Mouse (Mus musculus): ENCODE measurements around the gene Usp12. TPM values are rescaled to one million over a fixed set of nuclear protein-coding genes. Genes with fewer than 3 reads are reported as not detected.

Gene Usp12
- polyA plus RNA-seq, 1 experiment = 30.3 TPM

DNA sequence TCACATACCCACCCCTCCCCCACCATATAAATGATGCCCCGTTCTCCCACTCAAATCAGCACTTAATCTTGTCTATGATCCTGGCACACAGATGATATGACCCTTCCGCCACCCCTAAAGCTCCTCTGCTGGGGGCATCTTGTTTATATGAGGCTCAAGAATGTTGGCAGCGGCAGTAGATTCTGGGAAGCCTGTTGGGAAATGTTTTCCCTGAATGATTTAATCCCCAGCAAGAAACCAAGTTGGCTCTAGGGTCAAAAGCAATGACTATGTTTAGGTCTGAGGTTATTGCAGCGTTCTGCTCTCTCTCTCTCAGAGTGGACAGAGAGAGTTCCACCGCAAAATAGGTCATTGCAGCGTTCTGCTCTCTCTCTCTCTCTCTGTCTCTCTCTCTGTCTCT is 89.4 kb downstream of the Usp12 start:
- TF ChIP-seq CTCF (IDR thresholded peaks at IDR 0.05; ENCODE audit: borderline replicate concordance, insufficient read depth, low read length) = no peak
- no peak for TF ChIP-seq POLR2A (IDR thresholded peaks at IDR 0.05; ENCODE audit: low read depth, low read length)
- H3K4me3 ChIP-seq (ENCODE audit: insufficient read depth, low read length) = no peak overlapping the region
- no peak overlapping the region for H3K27ac ChIP-seq (ENCODE audit: insufficient read depth, low read length)
- no peaks in the 10 kb centered on the region for H3K4me1 ChIP-seq (ENCODE audit: control insufficient read depth, insufficient read depth, low read length)

DNA sequence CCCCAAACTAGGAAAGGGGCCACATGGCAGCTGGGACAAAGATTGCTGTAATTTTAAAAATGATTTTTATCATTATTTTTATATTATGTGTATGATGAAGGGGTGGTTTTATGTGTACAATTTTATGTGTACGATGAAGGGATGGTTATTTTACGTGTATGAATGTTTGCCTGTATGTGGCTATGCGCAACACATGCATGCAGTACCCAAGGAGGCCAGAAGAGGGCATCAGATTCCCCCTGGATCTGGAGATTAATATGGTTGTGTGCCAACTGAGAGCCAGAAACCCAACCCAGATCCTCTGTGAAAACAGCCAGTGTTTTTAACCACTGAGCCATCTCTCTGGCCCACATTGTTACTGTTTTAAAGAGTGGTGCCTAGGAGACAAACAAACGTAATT is 90.6 kb downstream of the Usp12 start:
- no peak overlapping the region for H3K27ac ChIP-seq (ENCODE audit: insufficient read depth, low read length)
- H3K4me3 ChIP-seq (ENCODE audit: insufficient read depth, low read length) = no peak overlapping the region
- no peaks in the 10 kb centered on the region for H3K4me1 ChIP-seq (ENCODE audit: control insufficient read depth, insufficient read depth, low read length)
- TF ChIP-seq CTCF (IDR thresholded peaks at IDR 0.05; ENCODE audit: borderline replicate concordance, insufficient read depth, low read length) (no peak), POLR2A (IDR thresholded peaks at IDR 0.05; ENCODE audit: low read depth, low read length) (no peak)

DNA sequence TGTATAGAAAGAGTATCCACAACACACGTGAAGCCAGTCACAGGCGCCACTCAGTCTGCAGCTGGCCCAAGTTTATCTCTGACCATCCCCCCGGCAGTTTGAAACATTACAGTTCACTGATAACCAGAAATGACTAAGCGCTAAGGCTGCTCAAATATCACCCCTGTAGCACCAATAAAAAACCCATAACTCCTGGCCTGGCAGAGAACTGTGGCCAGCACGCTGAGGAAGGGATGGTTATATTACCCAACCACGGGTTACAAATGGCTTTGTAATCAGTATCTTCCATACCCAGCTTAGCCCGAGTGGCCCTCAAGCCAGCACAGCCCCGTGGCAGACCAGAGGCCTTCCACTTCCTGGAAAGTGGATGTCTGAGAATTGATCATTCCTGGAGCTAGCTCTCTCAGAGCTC is 91.1 kb downstream of the Usp12 start:
- no peak overlapping the region for H3K27ac ChIP-seq (ENCODE audit: insufficient read depth, low read length)
- TF ChIP-seq CTCF (IDR thresholded peaks at IDR 0.05; ENCODE audit: borderline replicate concordance, insufficient read depth, low read length) (no peak), POLR2A (IDR thresholded peaks at IDR 0.05; ENCODE audit: low read depth, low read length) (no peak)

DNA sequence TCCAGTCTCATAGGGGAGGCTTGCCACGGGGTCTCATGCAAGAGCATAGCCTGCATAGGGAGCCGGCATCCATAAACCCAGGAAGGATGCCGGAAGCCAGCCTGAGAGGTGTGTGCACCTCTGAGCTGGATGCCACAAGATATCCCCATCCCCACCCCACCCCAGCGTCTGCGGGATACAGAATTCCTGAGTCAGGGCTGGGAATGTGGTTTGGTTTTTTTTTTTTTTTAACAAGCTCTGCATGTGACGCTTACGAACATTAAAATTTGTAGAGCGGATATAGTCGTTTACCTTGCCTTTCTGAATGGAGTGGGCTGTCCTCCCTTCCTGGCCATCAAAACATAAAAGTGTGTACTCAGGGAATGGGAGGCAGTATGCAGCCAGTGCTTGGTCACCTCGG is 94.7 kb downstream of the Usp12 start:
- Histone ChIP-seq H3K27ac (ENCODE audit: insufficient read depth, low read length) (no peak overlapping the region), H3K4me3 (ENCODE audit: insufficient read depth, low read length) (no peak overlapping the region)
- TF ChIP-seq POLR2A (IDR thresholded peaks at IDR 0.05; ENCODE audit: low read depth, low read length) (no peak), CTCF (IDR thresholded peaks at IDR 0.05; ENCODE audit: borderline replicate concordance, insufficient read depth, low read length) (no peak)

More for the DNA sequence above, 91.1 kb downstream of the Usp12 start:
- no peak overlapping the region for H3K4me3 ChIP-seq (ENCODE audit: insufficient read depth, low read length)
- no peaks in the 10 kb centered on the region for H3K4me1 ChIP-seq (ENCODE audit: control insufficient read depth, insufficient read depth, low read length)

DNA sequence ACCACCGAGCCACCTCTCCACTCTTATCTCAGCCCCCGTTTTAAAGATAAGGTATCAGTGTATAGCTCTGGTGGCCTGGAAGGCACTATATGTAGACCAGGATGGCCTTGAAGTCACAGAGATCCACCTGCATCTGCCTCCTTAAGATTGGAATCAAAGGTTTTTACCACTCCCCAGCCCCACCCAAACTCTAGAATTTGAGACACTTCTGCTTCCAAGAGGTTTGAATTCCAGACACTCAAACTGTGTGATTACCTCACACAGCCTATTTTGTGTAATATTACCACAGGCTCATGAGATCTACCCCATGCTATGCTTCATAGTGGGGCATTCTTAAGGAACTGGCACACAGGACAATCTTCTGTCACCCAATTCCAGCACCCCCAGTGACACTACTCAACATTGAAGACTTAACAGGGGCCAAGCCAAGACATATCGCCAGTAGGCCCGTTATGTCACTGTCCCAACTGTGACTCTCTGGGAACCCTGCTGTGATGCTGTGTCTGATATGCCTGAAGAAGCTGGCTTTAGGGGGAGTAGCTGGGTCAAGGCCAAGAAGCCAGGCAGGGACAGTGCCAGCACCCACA is 95.3 kb downstream of the Usp12 start:
- Histone ChIP-seq H3K4me3 (ENCODE audit: insufficient read depth, low read length) (no peak overlapping the region), H3K27ac (ENCODE audit: insufficient read depth, low read length) (no peak overlapping the region), H3K4me1 (ENCODE audit: control insufficient read depth, insufficient read depth, low read length) (no peaks in the 10 kb centered on the region)
- TF ChIP-seq CTCF (IDR thresholded peaks at IDR 0.05; ENCODE audit: borderline replicate concordance, insufficient read depth, low read length) (no peak), POLR2A (IDR thresholded peaks at IDR 0.05; ENCODE audit: low read depth, low read length) (no peak)

More for the DNA sequence above, 94.7 kb downstream of the Usp12 start:
- H3K4me1 ChIP-seq (ENCODE audit: control insufficient read depth, insufficient read depth, low read length) = no peaks in the 10 kb centered on the region

DNA sequence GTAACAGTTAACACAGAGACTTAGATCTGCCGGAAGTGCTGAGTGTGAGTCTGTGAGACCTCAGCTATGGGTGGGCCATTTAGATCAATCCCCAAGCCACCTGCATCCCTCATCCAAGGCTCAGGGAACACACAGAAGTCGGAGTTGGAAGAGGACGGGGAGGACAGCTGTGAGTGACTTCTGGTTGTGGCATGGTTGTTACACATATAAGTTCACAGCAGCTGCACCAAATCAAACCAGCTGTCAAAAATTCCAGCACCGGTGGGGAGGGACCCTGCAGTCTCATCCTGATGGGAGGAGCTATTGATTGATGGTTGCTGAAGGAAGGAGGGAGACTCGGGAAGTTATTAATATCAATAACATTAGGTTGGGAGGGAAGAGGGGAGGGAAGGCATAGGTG is 99.3 kb downstream of the Usp12 start:
- 0 out of 2 replicates have a peak, but pooled peaks cover 4% of the 10 kb centered on the region for H3K4me1 ChIP-seq (ENCODE audit: control insufficient read depth, insufficient read depth, low read length)
- TF ChIP-seq POLR2A (IDR thresholded peaks at IDR 0.05; ENCODE audit: low read depth, low read length) (no peak), CTCF (IDR thresholded peaks at IDR 0.05; ENCODE audit: borderline replicate concordance, insufficient read depth, low read length) (no peak)
- H3K4me3 ChIP-seq (ENCODE audit: insufficient read depth, low read length) = no peak overlapping the region
- no peak overlapping the region for H3K27ac ChIP-seq (ENCODE audit: insufficient read depth, low read length)

DNA sequence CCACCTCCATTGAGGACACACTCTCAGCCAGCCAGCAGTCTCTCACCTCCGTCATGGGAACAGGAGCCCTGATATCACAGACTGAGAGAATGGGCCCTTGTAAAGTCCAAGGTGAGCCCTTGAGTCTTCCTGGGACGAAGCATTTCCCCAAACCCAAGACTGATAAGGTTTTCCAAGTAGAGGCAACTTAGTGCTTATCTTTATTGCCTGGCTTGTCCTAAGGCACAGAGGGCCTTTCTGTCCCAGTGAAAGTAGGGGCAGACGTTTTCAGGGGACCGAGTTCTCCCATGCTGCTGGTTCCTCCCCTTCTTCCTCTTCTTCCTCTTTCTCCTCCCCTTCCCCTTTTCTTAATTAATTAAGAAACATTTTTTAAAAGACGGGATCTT is 101.8 kb downstream of the Usp12 start:
- Histone ChIP-seq H3K4me3 (ENCODE audit: insufficient read depth, low read length) (no peak overlapping the region), H3K27ac (ENCODE audit: insufficient read depth, low read length) (no peak overlapping the region), H3K4me1 (ENCODE audit: control insufficient read depth, insufficient read depth, low read length) (0 out of 2 replicates have a peak, but pooled peaks cover 4% of the 10 kb centered on the region)
- no peak for TF ChIP-seq CTCF (IDR thresholded peaks at IDR 0.05; ENCODE audit: borderline replicate concordance, insufficient read depth, low read length)
- TF ChIP-seq POLR2A (IDR thresholded peaks at IDR 0.05; ENCODE audit: low read depth, low read length) = no peak

DNA sequence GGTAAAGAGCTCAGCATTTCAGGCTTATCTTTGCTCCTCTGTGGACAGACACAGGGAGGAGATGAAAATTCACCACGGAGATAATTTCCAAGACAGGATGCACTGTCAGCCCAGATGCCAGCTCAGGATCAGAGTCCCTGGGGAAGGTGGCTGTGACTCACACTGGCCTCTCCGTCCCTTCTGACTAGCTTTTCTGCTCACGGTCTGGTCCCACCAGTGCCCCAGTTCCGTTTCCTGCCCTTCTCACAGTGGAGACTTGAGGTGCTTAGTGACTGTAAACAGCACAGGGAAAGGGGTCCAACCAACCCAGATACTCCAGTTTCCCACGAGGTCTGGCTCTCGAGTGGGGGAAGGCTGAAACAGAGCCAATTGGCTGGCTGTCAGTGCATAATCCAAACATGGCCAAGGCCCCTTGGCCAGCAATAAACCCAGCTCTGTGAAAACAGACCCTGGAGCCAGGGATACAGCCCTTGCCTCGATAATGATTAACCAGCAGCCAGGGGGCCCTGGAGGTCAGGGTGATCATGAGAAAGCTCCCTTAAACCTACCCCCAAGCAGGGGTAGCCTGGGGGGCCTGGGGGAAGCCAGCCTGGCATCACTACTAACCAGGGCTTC is 102.3 kb downstream of the Usp12 start:
- Histone ChIP-seq H3K27ac (ENCODE audit: insufficient read depth, low read length) (no peak overlapping the region), H3K4me1 (ENCODE audit: control insufficient read depth, insufficient read depth, low read length) (0 out of 2 replicates have a peak, but pooled peaks cover 4% of the 10 kb centered on the region), H3K4me3 (ENCODE audit: insufficient read depth, low read length) (no peak overlapping the region)
- TF ChIP-seq CTCF (IDR thresholded peaks at IDR 0.05; ENCODE audit: borderline replicate concordance, insufficient read depth, low read length) (no peak), POLR2A (IDR thresholded peaks at IDR 0.05; ENCODE audit: low read depth, low read length) (no peak)

DNA sequence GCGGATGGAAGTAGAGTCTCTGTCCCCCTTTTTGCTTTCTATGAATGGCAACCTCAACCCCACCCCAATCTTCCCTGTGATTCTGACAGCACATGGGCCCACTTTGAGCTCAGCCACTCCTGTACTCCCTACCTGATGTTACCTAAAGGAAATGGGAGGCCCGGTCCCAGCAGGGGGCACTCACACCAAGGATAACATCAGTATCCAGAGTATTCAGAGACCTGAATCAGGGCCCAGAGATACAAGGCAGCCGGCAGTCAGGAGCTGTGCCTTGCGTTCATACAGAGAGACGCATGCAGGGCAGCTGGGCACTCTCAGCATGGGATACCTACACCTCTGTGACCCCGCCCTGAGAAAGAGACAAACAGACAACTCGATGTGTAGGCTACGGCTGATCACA is 103.1 kb downstream of the Usp12 start:
- 0 out of 2 replicates have a peak, but pooled peaks cover 4% of the 10 kb centered on the region for H3K4me1 ChIP-seq (ENCODE audit: control insufficient read depth, insufficient read depth, low read length)
- no peak overlapping the region for H3K4me3 ChIP-seq (ENCODE audit: insufficient read depth, low read length)
- TF ChIP-seq CTCF (IDR thresholded peaks at IDR 0.05; ENCODE audit: borderline replicate concordance, insufficient read depth, low read length) = no peak
- no peak for TF ChIP-seq POLR2A (IDR thresholded peaks at IDR 0.05; ENCODE audit: low read depth, low read length)
- H3K27ac ChIP-seq (ENCODE audit: insufficient read depth, low read length) = no peak overlapping the region

DNA sequence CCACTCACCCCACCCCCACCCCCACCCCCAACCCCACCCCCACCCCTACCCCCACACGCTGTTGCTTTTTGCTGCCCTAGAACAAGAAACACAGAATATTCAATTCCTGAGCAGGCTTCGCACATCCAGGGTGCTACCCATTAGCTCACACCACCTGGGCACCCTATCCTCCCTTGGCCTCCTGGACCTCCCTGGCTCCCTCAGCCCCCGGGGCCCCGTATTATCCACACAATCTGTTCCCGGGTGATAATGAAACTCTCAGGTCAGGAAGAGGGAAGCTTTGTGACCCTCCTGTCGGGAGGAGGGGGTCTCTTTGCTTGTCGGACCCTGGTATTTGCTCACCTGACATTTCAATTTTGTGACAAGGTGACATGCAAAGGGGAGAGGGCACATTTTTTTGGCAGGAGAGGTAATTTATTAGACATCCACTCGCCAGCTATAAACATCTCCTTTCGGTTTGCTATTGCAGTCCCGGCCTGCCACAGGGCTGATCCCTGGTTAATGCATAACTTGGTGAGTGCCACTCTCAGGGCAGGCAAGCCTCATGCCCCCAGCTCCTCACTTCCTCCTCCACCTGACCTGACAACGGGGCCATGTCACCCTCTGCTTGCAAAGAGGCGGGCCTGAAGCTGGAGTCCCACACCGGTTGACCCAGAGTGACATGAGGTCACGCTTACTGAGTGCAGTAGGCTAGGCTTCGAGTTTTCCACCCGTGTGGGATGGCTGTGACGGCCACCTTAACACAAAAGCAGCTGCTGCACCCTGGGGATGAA is 107.1 kb downstream of the Usp12 start:
- Histone ChIP-seq H3K4me3 (ENCODE audit: insufficient read depth, low read length) (no peak overlapping the region), H3K4me1 (ENCODE audit: control insufficient read depth, insufficient read depth, low read length) (0 out of 2 replicates have a peak, but pooled peaks cover 4% of the 10 kb centered on the region), H3K27ac (ENCODE audit: insufficient read depth, low read length) (no peak overlapping the region)
- no peak for TF ChIP-seq CTCF (IDR thresholded peaks at IDR 0.05; ENCODE audit: borderline replicate concordance, insufficient read depth, low read length)
- TF ChIP-seq POLR2A (IDR thresholded peaks at IDR 0.05; ENCODE audit: low read depth, low read length) = no peak
